Mouse (Mus musculus) gastrocnemius, adult 8-10 months (tissue): ENCODE results near the gene Rb1. TPM values are rescaled to one million over a fixed set of nuclear protein-coding genes. Genes with fewer than 3 reads are reported as not detected.

ENCODE experiments used
- DNase-seq, 2 experiments: peaks; one replicate each; pipeline ENCODE4 v3.0.0; 2022; ENCODE audit warnings: low spot score in 2 of 2
- total RNA-seq, 4 experiments: library from RNA; stranded (reverse); gene quantifications; 2 replicates each; pipeline ENCODE4 v1.2.4; 2022

The Rb1 gene
- total RNA-seq, 4 experiments from 2014 or later, result 14.5 to 25.1 (median 17.4) TPM

DNA sequence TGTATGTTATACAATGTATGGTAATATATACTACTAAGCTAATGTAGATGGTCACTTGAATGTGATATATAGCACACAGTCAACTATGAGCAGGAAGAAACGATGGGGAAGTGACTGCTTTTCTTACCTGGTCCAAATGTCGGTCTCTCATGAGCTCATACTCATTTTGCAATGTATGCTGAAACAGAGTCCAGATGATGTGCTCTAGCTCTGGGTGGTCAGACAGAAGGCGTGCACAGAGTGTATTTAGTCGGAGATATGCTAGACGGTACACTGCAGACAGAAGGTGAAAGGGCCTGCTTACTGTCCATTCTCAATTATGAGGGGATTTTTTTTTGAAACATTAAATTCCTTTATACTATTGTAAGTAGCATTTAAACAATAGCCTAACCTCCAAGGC, 114.1 kb downstream of the Rb1 start:
- no peak for DNase-seq

DNA sequence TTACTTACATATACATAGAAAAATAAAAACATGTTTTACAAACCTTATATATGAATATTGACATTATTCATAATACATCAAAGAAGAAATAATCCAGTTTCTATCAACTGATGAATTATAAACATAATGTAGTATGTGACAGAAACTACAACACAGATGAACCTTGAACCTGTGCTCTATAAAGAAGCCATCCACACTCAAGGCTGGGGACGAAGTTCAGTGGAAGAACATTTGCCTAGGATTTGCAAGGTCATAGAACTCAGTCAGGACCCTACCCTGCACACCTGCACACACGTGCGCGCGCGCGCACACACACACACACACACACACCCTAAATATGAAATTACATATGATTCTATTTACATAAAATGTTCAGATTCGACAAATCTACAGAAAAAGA, 115.4 kb downstream of the Rb1 start:
- no peak for DNase-seq

DNA sequence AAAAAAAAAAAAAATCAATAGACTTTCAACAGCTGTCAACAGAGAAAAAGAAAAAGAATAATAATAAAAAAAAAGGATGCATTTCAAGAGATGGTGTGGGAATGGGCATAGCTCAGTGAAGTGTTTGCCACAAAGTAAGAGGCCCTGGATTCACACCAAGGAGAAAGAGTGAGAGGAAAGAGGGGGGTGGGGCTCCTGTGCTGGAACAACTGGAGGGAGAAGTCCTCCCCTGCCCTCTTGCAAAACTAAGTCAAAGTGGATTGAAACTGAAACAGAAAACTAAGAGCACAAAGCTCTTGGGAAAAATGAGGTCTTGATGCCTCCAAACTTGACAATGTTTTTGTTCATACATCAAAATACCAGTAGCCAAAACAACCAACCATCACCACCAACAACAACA, 116.4 kb downstream of the Rb1 start:
- no peak for DNase-seq

DNA sequence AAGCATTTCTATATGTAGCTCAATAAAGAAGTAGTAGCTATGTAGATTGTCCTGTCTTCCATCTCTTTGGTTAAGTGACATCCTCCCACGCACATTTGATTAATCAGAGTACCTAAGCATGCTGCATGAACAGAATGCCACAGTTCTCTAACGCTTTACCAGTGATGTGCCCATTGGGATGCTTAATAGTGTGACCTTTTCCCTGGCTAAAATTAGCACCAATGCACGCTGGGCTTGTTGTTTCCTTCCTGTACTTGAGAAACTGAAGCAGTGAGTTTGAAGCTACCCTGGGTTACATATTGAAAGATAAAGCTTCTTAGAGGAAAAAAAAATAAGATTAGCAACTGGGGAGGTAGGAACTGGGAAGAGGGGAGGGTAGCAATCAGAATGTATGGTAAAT, 121.6 kb downstream of the Rb1 start:
- DNase-seq, result no peak

DNA sequence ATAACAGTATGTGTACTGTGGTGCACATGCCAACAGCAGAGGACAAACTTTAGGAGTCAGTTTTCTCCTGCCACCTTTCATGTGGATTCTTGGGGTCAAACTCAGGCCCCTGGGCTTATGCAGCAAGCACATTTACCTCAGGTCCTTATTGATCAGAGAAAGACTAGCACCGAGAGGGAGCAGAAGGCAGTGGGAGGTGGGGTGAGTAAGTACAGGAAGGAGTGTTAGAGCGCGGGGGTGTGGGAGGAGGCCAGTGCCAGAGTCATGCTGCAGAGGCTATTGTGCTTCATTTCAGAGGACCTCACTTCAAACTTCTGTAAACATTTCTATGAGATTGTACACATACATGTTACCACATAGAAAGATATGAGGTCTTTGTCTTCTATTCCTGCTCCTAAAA, 124.2 kb downstream of the Rb1 start:
- no peak for DNase-seq

DNA sequence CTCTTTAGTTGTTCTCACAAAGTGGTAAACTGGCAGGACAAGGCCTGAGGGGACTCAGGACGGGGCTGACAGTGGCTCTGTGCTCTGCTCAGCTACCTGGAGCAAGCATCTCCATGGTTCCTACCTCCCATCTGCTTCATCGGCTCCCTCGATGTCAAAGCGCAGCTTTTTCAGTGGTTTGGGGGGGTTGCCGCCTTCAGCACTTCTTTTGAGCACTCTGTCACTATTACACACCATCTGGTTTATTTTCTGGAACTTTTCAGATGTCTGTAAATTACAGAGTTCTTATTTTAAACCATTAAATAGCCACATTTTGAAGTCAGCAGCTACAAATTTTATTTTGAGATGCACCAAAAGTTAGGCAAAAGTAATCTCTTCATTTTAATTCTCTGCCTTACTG, 126.6 kb downstream of the Rb1 start:
- DNase-seq, result no peak

DNA sequence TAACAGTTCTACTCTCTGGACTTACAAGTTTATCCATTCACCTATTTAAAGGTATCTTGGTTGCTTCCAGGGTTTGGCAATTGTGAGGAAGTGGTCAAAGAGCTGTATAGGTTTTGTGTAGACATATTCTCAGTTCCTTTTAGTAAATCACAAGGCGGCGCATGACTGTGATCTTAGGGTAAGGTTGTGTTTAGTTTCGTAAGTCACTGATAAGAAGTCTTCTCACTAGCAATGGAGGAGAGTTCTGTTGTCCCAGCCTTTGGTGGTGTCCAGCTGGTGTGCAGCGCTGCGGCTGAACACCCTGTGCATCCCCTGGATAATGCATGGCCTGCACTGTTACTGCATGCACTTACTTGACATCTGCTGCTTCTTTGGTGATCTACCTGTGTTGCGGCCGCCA, 138.7 kb downstream of the Rb1 start:
- DNase-seq, result no peak

DNA sequence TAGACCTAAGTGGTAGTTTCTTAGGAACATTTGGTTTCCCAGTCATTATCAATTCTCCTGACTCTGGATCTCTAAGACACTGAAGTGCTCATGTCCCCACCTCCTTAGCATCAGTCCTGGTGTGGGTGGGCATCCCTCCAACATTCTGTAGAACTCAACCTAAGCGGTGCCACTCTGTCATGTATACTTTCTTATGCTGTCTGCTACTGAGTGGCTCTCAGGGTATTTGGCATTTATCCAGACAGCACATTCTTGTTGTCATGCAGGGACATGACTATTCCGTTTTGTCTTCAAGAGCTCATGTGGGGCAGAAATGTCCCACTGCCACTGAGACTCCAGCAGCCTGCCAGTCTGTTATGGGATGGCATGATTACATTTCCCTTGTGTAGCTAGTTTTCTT, 144.5 kb downstream of the Rb1 start:
- no peak for DNase-seq

DNA sequence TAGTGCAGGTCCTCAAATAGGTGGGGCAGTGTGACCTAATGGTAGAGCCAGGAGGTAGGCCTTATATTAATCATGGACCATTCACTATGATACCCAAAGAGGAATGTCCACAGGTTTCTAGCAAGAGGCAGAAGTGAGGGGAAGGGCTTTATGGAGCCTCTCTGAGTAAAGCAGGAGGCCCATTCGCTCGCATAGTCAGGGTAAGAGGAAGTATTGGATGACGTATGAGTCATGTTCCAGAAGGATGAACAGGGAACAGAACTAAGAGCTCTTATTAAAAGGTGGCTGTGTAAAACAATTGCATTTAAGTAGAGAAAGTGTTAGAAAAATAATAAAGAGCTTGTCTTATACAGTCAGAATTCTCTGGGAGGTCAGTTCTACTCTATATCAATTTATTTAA, 145.0 kb downstream of the Rb1 start:
- DNase-seq, result no peak

DNA sequence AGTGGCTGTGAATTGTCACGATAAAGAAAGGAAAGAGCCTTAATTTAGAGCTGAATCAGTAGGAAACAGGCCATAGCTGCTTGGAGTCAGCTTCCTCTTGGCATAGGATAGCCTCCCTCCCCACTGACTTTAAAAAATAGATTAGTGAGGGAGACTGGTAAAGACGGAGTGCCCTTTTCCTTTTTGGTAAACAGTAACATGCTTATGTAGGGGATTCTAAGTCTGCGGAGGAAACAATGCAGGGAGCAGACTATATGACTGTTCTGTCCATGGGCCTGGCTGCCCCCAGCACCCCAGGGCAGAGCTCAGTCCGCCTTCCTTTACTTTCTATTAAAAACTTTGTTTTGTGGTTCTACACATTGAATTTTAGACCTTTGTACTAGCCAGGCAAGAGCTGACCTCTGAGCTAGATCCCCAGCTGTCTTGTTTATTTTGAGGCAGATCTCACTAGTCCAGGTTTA, 146.4 kb downstream of the Rb1 start:
- DNase-seq, result no peak

DNA sequence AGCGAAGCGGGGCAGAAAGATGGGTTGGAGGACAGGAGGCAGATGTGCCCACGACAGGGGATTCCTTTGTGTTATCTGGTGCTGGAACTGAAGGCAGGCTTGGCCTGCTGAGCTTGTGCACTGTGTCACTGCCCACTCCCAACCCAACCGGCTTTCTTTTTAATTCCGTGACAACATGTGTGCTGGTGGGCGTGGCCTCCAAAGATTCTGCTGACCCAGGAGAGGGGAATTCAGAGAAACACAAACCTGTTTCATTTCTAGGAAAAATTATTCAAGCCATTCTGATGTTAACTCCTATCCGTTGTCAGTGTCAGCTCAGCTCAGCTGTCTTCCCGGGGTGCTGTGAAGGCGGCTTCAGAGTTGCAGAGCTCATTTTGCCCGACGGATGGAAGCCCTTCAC, 147.7 kb downstream of the Rb1 start:
- no peak for DNase-seq

DNA sequence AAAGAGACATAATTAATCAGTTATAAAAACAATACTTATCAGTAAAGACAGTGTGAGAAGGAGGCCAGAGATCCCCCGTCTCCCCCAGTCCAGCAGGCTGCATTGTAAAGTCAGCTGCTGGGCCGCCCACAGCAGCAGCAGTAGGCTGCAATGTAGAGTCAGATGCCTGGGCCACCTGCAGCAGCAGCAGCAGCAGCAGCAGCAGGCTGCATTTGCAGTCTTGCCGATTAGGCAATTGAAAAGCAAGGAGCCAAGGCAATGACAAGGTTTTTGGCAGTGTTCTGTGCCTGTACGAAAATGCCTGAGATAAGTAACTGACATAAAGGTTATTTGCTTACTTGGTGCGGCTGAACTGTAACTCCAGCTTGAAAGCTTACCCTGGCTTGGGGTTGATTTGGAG, 149.4 kb downstream of the Rb1 start:
- no peak for DNase-seq

DNA sequence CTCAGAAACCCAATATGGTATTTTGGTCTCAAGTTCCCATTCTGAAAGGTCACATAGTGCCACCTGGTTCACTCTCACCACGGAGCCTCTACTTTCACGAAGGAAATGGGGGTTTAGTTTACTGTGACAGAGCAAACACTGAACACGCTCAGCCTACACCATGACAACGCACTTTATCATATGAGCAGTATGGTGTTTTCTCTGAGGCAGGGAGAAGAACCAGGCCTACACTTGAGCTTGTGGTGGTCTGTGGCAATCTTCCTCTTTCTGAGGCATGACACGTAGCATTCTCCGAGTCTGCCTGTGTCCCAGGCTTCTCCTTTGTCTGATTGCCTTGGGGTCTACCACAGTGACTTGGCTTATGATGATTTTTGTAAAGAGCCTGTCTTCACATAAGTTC, 149.8 kb downstream of the Rb1 start:
- DNase-seq, result no peak

DNA sequence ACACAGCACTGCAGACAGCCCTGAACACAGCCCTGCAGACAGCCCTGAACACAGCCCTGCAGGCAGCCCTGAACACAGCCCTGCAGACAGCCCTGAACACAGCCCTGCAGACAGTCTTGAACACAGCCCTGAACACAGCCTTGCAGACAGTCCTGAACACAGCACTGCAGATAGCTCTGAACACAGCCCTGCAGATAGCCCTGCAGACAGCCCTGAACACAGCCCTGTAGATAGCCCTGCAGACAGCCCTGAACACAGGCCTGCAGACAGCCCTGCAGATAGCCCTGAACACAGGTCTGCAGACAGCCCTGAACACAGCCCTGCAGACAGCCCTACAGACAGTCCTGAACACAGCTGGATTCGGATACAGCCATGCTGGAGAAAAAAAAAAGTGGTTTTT, 150.6 kb downstream of the Rb1 start:
- no peak for DNase-seq

DNA sequence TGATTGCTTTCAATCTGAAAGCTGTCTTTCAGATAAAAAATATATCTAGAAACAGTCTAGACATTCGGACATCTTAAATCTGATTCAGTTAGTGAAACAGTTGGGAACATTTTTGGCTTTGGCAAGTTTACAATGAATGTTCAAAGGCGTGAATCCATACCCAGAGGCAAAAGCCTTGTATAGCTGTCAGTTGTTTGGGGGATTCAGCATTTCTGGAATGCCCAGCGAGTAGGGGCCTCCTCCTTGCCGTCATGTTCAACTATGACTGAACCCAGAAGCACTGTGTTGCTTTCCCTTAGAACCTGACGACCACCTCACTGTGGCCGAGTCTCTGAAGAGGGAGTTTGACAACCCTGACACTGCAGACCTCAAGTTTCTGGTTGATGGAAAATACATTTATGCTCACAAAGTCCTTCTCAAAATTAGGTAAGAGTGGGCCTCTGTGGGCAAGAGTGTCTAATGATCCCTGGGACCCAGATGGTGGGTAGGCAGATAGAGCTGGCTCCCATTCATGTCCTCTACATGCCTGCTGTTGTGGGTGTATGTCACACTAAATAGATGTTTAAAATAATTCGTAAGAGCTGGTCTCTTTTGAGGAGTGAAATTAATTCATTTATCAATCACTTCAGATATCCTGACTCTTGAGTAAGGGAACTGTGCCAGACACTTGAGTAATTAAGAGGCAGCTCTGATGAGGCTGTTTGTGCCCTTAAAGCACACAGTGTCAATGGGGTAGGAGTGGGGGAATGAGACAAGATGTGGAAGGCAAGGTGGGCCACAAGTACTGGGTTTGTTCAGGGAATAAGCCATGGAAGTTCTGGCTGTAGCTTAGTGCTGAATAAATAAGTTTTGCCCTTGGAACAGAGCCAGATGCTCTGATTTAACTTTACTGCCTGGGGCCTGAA, 151.3 kb downstream of the Rb1 start:
- DNase-seq, result no peak

DNA sequence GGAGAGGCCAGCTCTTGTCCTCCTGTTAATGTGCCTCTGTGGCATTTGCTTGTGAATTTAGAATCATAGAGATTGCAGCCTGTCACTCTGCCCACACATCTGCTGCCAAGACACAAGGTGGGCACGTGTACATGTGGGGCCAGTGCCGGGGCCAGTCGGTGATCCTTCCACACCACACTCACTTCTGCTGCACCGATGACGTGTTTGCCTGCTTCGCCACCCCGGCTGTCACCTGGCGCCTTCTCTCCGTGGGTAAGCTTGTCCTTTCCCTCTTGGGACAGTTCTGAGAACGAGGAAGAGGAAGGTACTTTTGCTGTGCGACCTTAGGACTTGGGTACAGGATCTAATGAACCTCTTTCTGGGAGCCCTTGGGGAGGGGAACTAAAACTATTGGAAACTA, 152.0 kb downstream of the Rb1 start:
- no peak for DNase-seq

DNA sequence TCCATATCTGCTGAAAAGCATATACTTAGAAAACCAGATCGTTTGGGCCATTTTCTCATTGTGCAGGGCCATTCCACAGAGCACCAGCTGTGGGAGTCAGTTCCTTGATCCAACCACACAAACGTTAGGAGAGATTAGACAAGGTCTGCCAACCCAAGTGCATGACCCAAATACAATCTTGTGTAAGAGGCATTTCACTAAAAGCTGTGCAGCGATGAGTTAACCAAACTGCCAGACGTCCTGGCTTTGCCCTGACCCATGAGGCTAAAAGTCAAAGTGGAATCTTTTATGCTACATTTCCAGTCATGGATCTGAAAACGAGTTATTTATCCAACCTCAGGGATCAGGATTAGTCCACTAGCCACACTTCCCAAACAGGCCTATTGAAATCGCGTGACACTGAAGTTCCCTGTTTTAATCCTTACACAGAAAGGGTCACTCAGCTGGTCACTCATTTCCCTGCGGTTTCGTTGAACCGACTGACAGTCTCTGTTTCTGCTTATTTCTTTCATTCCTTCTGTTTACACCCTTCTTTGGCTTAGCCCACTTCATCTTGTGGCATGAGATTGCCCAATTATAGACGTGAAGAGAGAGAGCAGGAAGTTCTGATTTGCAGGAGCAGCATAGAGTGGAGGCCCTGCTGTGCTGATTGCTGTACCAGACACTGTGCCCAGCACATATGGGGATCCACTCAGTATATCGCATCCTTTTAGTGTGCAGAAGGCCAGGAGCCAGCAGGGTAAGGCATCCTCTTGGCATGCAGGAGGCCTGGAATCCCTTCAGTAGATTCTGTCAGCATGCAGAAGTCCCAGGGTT, 153.2 kb downstream of the Rb1 start:
- DNase-seq, result no peak

DNA sequence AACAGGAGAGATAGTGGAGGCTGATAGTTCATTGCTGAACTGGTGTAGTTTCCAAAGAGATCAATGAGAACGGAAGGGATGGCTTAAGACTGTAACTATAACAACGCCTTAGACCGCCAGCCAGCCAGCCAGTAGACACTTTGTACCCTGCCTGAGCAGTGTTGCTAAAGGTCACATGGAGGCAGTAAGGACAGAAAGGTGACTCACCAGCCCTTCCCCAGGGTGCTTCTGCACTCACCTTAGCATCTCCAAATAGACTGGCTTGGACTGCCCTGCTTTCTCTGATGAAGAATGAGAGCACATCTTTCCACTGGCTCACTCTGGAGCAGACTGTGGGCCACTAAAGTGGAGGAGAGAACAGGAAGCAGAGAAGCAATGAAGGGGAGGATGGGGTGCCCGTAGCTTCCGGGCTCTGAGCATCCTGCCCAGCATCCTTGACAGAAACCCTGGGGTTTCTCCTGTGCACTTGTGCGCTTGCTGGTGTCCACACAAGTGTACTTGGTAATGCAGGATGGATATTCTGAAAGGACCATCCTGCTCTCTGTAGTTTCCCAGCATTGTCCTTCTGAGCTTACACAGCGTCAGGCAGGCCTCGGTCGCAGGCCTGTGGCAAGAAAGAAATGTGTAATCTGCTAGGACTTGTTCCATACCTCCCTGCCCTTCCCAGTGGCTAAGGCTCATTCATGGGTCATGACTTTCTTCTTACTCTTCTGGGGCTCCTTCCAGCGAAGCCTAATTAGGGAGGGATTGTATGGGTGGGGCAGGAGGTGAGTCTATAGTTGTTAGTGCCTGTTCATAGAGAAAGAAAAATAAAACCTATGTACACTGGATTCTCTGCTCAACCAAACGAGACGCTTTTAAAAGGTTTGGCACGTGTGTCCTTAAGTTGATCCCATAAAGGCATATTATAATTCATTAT, 155.4 kb downstream of the Rb1 start:
- no peak for DNase-seq

DNA sequence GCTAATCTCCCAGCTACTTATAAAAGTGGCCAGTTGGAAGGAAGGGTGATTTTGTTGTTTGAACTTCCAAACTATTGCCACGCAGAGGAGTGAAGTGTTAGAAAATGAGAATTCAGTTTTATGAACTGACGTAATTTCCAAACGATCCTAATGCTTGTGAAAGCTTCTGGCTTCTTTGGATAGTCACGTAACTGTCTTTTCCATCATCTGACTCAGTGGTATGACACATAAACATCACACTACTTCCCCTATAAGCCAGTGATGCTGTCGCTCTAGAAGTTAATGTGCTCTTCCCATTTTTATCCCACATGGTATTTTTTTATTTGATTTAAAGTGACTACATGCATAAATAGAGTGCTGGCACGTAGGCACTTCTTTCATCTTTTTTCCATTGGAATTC, 157.0 kb downstream of the Rb1 start:
- DNase-seq, result no peak

DNA sequence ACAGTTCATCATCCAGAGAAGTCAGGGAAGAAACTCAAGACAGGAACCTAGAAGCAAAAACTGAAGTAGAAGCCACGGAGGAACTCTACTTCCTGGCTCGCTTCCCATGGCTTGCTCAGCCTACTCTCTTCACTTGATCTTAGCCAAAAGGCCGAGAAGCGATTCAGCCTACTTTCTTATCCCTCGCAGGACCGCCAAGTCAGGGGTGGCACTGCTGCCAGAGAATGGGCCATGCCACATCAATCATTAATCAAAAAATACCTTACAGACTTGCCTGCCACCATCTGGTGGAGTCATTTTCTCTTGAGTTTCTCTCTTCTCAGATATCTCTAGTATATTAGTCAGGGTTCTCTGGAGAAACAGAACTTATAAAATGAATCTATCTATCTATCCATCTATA, 160.5 kb downstream of the Rb1 start:
- DNase-seq, result no peak

DNA sequence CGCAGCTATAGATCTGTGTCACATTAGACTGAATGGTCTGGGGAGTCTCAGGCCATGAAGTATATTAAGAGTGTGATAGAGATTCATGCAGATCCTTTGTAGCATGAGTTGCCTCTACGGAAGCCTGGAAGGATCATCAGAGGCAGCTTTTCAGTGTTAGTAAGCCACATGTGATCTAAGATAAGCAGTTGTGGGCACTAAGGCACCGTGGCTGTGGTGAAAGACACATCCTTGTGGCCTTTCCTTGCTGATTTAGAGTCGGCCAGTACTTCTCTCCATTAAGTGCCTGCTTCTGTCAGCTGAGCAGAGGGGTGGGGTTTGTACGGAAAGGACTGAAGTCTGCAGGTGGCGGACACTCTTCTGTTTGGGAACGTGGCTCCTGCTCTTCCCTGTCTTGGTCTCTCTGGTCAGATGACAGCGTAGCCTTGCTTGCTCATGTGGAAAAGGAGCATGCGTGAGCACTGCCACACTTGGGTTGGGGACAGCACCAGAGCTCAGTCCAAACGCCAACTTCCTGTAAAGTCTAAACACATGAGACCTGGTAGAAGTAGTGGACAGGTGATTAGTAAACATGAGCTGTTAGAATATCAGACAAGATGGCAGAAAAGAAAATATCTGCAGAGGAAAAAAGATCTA, 162.1 kb downstream of the Rb1 start:
- DNase-seq, result no peak
